Mouse (Mus musculus) macrophage (primary cell): ENCODE results near the gene Tppp2. TPM values are rescaled to one million over a fixed set of nuclear protein-coding genes. Genes with fewer than 3 reads are reported as not detected.
"Not testable (repeated sequence)": the region's sequence is repeated elsewhere in the genome, so short reads cannot be mapped to it uniquely, and the experiment has no call there.

Experiments used
- H3K27ac ChIP-seq: fragments of 350-480 bp; formaldehyde crosslinking; 2 replicates; pipeline ENCODE4 v1.9.0; 2021
- H3K36me3 ChIP-seq: fragments of 350-480 bp; formaldehyde crosslinking; 2 replicates; pipeline ENCODE4 v1.9.0; 2021; ENCODE audit errors: inconsistent target
- H3K4me3 ChIP-seq: fragments of 350-480 bp; formaldehyde crosslinking; 2 replicates; pipeline ENCODE4 v1.9.0; 2021; ENCODE audit errors: inconsistent target
- H3K79me2 ChIP-seq: fragments of 350-480 bp; formaldehyde crosslinking; 2 replicates; pipeline ENCODE4 v1.9.0; 2021; ENCODE audit errors: inconsistent target
- WGBS: methylation state at CpG from one replicate; pipeline ENCODE4 v1.1.7; 2026; ENCODE audit warnings: inconsistent platforms; ENCODE audit not compliant: missing documents; 5-methylcytosine and 5-hydroxymethylcytosine counted together
- polyA plus RNA-seq: library from polyadenylated mRNA; stranded (reverse); fragments of 250-400 nt; gene quantifications from 3 replicates; pipeline ENCODE4 v1.2.4, GENCODE M21; 2018; ENCODE audit warnings: inconsistent platforms

Tppp2 gene
- polyA plus RNA-seq, 1 experiment from 2014 or later: not detected

DNA sequence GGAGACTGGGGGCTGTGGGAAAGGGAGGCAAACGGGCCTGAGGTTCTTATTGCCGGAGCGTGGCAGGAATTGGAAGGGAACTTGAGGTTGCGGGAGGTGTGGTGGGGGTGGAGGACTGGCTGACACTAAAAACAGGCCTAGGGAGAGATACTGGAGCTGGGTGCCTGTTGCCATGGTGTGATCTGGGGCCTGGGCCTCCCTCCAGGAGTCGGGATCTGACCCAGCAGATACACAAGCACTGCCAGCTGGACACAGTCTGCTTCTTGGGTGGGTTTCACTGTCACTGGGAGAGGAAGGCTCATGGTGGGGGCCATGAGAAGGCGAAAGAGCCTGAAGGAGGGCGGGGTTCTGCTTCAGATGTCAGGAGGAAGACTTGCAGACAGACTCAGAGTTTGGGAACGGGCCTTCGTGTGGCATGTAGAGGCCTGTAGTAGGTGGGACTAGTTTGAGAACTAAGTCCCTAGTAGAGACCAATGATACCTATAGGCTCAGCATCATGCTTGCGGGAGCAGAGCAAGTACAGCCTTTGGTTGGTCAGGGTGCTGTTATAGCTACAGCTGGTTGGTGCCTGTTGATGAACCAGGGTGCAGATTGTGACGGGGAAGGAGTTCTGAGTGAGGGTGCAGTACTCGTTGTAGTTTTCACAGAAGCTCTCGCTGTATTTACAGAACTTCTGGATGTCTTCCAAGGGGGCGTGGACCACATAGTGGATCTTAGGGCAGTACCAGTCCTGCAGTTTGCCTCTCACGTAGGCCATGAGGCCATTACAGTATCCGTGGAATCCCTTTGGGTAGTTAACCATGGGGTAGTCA lies 3.7 kb downstream of the Tppp2 start:
- no peak overlapping the region for H3K27ac ChIP-seq
- 82% methylated on average over 16 of the region's 16 CpGs for WGBS
- H3K79me2 ChIP-seq: no peaks in the 10 kb centered on the region
- no peak overlapping the region for H3K4me3 ChIP-seq
- no peaks in the 10 kb centered on the region for H3K36me3 ChIP-seq

DNA sequence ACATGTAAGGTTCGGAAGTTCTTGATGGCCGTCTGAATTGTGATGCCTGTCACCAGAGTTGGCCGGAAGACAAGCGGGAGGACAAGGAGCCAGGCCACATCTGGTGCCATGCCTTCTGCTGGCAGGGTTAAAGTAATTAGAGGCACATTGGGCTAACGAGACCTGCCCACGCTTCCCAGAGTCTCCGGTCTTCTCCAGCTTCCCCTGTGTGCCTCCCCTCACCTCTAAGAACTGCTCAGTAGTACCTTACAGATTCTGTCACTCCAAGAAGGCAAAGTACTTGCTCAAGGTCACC lies 4.3 kb downstream of the Tppp2 start, which contains the start of gene Rnase13:
TSS of gene Rnase13 (minus strand) at position 203 of the 295 bp plus-strand sequence.
- no peaks in the 10 kb centered on the region for H3K36me3 ChIP-seq
- 96% methylated on average over 7 of the region's 7 CpGs for WGBS
- no peak within 1 kb of the TSS for H3K27ac ChIP-seq
- no peaks in the 10 kb centered on the region for H3K79me2 ChIP-seq
- no peak within 1 kb of the TSS for H3K4me3 ChIP-seq

DNA sequence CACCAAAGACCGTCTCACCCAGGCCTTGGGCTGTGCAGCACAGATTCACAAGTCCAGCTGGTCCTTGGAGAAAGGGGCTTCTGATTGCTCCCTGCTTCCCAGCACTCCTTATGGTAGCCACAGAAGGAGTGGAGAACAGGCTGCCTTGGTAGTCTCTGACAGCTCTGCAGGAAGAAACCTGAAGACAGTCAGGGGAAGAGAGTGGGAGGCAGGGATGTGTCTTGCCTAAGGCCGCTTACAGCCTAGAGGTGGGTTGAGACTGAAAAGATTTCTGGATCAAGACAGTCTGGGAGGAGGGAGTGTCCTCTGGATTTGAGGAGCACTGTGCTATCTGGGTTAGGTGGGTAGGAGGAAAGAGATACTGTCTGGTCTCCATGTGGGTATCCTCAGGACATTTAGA lies 4.7 kb downstream of the Tppp2 start:
- Histone ChIP-seq H3K27ac (no peak overlapping the region), H3K79me2 (no peaks in the 10 kb centered on the region), H3K4me3 (no peak overlapping the region), H3K36me3 (no peaks in the 10 kb centered on the region)
- 96% methylated on average over 2 of the region's 2 CpGs for WGBS

DNA sequence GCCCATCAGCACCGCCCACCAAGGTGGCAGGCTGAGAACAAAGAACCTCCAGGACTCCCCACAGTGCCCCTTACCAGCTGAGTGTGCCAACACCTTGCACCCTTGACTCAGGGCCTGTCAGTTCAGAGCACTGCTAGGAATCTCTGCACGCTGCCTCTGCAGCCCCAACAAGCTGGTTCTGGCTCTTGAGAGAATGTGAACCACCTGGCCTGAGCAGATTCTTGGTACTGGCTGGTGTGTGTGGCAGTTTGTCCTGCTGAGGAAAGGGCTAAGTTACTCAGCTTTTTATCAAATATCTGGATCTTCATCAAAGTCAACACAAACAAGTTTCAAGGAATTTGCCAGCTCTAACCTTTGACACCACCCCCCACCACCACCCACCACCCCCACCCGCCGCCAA lies 5.3 kb downstream of the Tppp2 start:
- no peak overlapping the region for H3K4me3 ChIP-seq
- WGBS: 96% methylated on average over 2 of the region's 4 CpGs

DNA sequence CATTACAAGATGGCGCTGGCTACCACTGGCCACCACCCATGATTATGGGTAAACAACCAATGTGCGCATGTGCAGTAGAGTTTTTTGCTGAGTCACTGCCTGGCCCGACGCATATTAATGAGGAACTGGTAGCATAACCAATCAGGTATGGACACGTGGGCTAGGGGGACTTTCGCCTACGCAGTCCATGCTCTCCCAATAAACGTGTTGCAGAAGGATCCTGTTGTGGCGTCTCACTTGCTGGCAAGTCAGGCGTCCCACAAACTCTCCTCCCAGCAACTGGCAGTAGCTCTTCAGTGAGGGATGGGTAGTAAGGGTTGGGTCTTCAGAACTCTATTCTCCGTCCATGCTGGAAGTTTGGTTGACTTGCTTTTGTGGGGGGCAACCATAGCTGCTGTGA lies 8.7 kb downstream of the Tppp2 start:
- H3K79me2 ChIP-seq, H3K27ac ChIP-seq, H3K36me3 ChIP-seq, H3K4me3 ChIP-seq: not testable (repeated sequence)
- 95% methylated on average over 11 of the region's 11 CpGs for WGBS

More for the DNA sequence above, 5.3 kb downstream of the Tppp2 start:
- Histone ChIP-seq H3K27ac (no peak overlapping the region), H3K36me3 (no peaks in the 10 kb centered on the region), H3K79me2 (no peaks in the 10 kb centered on the region)

DNA sequence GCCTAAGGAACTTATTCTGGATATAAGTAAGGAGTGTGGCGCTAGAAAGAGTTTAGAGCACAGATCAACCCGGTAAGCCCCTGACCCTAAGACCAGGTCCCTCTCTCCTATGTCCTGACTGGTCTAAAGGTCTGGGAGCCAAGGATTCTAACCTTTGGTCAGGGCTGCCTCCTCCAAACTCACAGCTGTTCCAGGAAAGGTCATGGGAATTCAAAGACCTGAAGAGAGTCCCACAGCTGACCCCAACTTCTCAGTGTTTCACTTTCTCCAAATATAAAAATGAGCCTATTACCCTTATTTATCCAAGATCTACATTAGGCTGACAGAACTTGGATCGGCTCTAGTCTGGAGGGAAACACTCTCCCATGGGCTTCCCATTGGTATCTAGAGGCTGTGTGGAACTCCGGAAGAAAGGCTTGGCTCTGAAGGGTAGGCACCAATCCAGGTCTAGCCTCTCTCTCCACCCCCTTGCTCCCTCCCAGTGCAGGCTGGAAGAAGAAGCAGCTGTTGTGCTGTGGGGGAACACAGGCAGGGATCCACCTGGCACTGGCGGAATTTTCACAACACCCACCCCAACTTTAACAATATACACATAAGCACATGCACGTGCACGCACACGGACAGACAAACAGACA lies 11.2 kb downstream of the Tppp2 start:
- WGBS: 91% methylated on average over 8 of the region's 8 CpGs
- no peak overlapping the region for H3K27ac ChIP-seq
- no peak overlapping the region for H3K4me3 ChIP-seq
- H3K36me3 ChIP-seq: no peaks in the 10 kb centered on the region
- no peaks in the 10 kb centered on the region for H3K79me2 ChIP-seq

DNA sequence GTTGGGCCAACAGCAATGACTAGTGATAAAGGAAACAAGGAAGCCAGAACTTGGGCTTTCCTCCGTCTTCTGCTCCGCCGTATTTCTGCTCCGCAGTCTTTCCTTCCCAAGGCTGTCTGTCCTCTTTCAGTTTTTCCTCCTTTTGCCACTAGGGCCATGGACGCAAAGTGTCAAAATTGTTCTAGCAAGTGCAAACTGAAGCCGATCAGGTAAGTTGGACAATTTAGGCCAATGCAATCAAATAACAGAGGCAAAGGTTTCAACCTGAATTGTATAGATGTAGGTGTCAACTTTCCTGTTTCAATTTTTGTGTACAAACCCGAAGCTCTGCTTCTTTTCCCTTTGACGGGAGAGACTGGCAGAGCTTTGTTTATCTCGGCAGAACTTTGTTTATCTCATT lies 11.7 kb downstream of the Tppp2 start:
- no peak overlapping the region for H3K27ac ChIP-seq
- WGBS: 83% methylated on average over 9 of the region's 9 CpGs
- no peak overlapping the region for H3K4me3 ChIP-seq

DNA sequence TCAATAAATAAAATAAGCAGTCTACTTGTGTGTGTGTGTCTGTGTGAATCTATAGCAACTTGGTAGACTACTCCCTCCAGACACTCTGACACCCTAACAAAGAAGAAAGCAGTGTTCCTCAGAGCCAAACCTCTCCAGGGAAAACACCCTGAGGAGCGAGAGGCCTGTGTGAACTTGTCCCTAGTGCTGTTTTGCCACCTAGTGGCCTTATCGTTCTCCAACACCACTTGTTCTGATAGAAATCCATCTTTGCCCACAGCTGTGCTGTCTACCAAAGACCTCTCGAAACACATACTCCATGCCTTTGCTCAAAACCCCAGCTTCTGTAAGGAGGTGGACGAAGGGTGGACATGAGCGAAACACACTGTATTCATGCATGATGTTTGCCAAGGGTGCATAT lies 12.6 kb downstream of the Tppp2 start:
- H3K36me3 ChIP-seq: no peaks in the 10 kb centered on the region
- no peak overlapping the region for H3K27ac ChIP-seq
- H3K4me3 ChIP-seq: no peak overlapping the region
- H3K79me2 ChIP-seq: no peaks in the 10 kb centered on the region
- 46% methylated on average over 5 of the region's 5 CpGs for WGBS

More for the DNA sequence above, 11.7 kb downstream of the Tppp2 start:
- no peaks in the 10 kb centered on the region for H3K79me2 ChIP-seq
- no peaks in the 10 kb centered on the region for H3K36me3 ChIP-seq

DNA sequence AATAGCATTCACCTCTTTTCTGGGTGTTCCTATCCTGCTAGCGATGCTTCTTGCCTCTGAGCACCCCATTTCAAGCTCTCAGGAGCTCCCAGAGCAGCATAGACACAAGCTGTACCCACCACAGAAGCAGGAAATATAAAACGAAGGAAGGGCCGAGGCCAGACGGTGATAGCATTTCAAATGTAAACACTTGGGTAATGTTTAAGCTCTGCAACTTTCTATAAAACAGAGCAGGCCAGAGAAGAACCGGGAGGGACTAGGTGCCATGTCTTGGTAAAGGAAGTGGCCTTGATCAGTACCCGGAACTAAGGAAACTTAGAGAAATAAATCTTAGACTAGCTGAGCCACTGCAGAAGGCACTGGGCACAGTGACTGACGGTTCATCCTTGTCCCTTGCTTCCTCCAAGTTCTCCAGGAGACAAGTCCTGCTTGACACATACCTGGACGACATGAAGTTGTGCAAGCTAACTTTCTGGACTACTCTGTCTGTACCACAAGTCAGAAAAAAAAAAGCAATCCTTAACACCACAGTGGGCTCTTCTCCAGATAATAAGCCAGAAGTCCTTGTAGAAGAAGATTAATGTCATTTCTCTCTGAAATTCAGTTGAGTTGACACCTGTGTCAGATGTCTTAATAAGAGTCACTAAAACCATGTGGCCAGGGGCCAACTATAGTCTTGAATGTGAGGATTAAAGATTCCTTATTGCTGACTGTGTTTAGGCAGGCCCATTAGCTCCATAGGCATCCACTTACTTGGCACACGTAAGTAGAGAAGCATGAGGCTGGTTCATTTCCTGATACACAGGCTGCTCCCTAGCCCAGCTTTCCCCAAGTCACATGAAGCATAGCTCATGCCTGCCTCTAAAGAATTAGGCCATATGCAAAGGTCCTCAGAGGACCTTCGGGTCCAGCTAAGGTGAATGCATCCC lies 14.1 kb downstream of the Tppp2 start:
- WGBS: 65% methylated on average over 10 of the region's 10 CpGs
- Histone ChIP-seq H3K4me3 (no peak overlapping the region), H3K79me2 (no peaks in the 10 kb centered on the region), H3K27ac (no peak overlapping the region), H3K36me3 (no peaks in the 10 kb centered on the region)

DNA sequence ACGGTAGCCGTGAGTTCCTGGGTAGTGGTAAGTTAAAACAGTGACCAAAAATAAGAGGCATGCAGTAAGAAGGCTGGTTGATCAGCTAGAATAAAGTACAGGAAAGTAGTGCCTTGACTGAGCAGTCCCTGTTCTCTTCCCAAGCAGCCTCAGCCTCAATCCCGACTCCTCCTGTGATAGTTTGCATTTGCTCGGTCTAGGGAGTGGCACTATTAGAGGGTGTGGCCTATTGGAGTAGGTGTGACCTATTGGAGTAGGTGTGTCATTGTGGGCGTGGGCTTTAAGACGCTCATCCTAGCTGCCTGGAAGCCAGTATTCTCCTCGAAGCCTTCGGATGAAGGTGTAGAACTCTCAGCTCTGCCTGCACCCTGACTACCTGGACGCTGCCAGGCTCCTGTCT lies 20.8 kb downstream of the Tppp2 start:
- Histone ChIP-seq H3K4me3 (no peak overlapping the region), H3K27ac (no peak overlapping the region), H3K79me2 (no peaks in the 10 kb centered on the region), H3K36me3 (no peaks in the 10 kb centered on the region)
- WGBS: 98% methylated on average over 9 of the region's 9 CpGs

DNA sequence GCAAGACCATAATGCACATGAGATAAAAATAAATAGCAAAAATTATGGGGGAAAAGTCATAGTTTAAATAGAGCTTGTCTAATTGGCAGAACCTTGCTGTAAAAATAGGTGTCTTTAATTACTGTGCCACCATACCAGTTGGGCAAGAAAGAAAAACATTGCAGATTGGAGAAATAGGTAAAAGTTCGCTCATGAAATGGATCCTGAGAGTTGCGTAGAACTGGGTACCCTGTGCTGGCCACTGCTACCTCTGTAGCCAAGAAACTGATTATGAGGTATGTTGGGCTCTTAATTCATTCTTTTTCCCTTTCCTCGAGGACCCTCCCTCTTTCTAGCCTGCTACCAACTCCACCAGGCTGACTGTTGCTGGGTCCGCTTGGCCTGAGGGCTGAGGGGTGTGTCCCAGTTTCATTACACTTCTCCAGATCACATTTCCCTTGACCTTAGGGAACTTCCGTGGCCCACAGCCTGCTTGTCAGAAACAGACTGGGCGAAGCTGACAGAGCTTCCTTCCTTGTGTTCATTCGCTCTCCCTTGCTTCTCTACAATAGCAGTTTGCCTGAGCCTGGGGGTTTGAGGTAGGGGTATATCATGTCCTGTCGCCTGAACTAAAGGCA lies 22.8 kb downstream of the Tppp2 start:
- Histone ChIP-seq H3K27ac (no peak overlapping the region; the same call in 1 of the 2 replicates), H3K36me3 (no peaks in the 10 kb centered on the region), H3K4me3 (no peak overlapping the region), H3K79me2 (no peaks in the 10 kb centered on the region)
- 35% methylated on average over 8 of the region's 8 CpGs for WGBS

DNA sequence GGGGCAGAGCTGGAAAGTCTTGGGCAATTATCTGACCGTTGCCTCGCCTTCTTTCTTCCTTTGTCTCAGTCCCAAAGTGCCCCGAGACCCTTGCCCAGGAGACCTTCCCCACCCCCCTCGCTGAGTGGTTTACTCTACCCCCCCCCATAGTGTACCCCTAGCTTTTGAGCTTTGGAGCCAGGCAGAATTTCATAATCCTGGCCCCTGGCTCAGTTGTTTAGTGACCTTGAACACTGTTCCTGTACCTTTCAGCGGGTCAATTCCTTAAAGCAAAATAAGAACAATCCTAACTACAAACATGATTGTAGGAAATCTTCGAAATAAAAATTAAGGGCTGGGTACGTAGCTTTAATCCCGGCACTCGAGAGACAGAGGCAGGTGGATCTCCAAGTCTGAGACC lies 23.4 kb downstream of the Tppp2 start:
- Histone ChIP-seq H3K4me3 (no peak overlapping the region), H3K27ac (no peak overlapping the region; the same call in 1 of the 2 replicates), H3K36me3 (no peaks in the 10 kb centered on the region), H3K79me2 (no peaks in the 10 kb centered on the region)
- 69% methylated on average over 8 of the region's 9 CpGs for WGBS

DNA sequence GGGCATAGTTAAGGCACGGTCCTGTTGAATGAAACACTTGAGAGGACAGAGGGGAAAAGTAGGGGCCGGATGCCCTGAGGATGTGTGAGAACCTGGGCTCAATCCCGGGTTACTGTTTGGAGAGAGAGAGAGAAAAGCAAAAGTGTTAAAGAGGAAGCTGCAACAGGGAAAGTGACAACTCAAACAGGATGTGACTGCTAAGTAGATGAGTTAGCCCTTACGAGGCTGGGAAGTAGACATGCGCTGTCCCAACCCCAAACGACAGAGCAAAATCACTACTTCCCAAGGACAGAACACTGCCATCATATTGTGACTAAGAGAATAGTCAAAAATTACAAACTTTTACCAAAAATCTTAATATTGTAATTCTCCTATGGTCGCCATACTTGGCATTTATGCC lies 24.0 kb downstream of the Tppp2 start:
- no peaks in the 10 kb centered on the region for H3K36me3 ChIP-seq
- no peak overlapping the region for H3K4me3 ChIP-seq
- no peak overlapping the region for H3K27ac ChIP-seq
- no peaks in the 10 kb centered on the region for H3K79me2 ChIP-seq
- 40% methylated on average over 7 of the region's 7 CpGs for WGBS

DNA sequence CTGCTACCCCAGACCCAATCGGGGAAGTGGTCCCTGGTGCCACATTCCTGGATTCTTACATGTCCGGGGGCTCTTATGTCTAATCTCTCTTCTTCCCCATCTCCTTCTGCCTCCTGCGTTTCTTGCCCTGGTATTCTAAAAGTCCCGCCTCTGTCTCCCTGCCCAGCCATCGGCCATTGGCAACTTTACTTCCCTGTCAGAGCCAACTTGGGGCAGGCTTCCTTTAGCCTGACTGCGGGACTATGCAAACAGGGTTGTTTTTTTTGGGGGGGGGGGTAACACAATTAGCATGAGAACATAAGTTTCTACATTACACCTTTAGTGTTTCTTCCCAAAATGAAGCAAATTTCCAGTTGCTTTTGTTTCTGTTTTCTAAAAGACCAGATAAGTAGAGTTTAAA lies 25.1 kb downstream of the Tppp2 start:
- Histone ChIP-seq H3K4me3 (no peak overlapping the region), H3K36me3 (no peaks in the 10 kb centered on the region), H3K27ac (no peak overlapping the region), H3K79me2 (no peaks in the 10 kb centered on the region)
- WGBS: 70% methylated on average over 5 of the region's 6 CpGs
